Mouse (Mus musculus): Measurements from ENCODE around the gene Kpna4.

GRCm38 (mm10) chr3:69017181-69017580 is 109.7 kb downstream of the Kpna4 start:
- TF ChIP-seq POLR2A (IDR thresholded peaks at IDR 0.05; ENCODE audit: low read depth, low read length) (no peak), CTCF (IDR thresholded peaks at IDR 0.05; ENCODE audit: extremely low read depth, insufficient read length, insufficient replicate concordance, low read depth, low read length) (no peak)
